Mouse (Mus musculus): Measurements from ENCODE around the gene 4930442H23Rik.
"Not testable (repeated sequence)": the region's sequence is repeated elsewhere in the genome, so short reads cannot be mapped to it uniquely, and the experiment has no call there.

4930442H23Rik gene

GRCm38 (mm10) chr10:81183805-81184204 is at the start of gene 4930442H23Rik:
Gene 4930442H23Rik, minus strand, starts transcription at chr10:81183849.
- DNase-seq (ENCODE audit: extremely low spot score) = no peak

- DNase-seq (ENCODE audit: extremely low spot score) = no peak
These were observed 49.6 kb upstream of the 4930442H23Rik start for GRCm38 (mm10) chr10:81233226-81233585.

- peak; percentile 90 for DNase-seq (ENCODE audit: extremely low spot score)
These were observed 49.1 kb upstream of the 4930442H23Rik start, which contains the start of gene Zfr2 for GRCm38 (mm10) chr10:81232580-81233225. Gene Zfr2, plus strand, starts transcription at chr10:81233155.

GRCm38 (mm10) chr10:81231436-81231835 is 47.8 kb upstream of the 4930442H23Rik start:
- DNase-seq (ENCODE audit: extremely low spot score) = no peak

- peak; percentile 34 for DNase-seq (ENCODE audit: extremely low spot score)
These were observed 47.0 kb upstream of the 4930442H23Rik start, which contains the start of gene Atcay for GRCm38 (mm10) chr10:81230438-81231332. Gene Atcay, minus strand, starts transcription at chr10:81230833.

- DNase-seq (ENCODE audit: extremely low spot score) = no peak
These were observed 46.2 kb upstream of the 4930442H23Rik start for GRCm38 (mm10) chr10:81229735-81230437.

- DNase-seq (ENCODE audit: extremely low spot score) = not testable (repeated sequence)
These were observed 40.1 kb upstream of the 4930442H23Rik start for GRCm38 (mm10) chr10:81223731-81224130.

GRCm38 (mm10) chr10:81221402-81222015 is 37.9 kb upstream of the 4930442H23Rik start:
- no peak for DNase-seq (ENCODE audit: extremely low spot score)

- DNase-seq (ENCODE audit: extremely low spot score) = peak; percentile 43
These were observed 34.3 kb upstream of the 4930442H23Rik start for GRCm38 (mm10) chr10:81217964-81218363.

GRCm38 (mm10) chr10:81217267-81217666 is 33.6 kb upstream of the 4930442H23Rik start:
- DNase-seq (ENCODE audit: extremely low spot score) = not testable (repeated sequence)

GRCm38 (mm10) chr10:81216810-81217209 is 33.2 kb upstream of the 4930442H23Rik start:
- DNase-seq (ENCODE audit: extremely low spot score) = no peak

- DNase-seq (ENCODE audit: extremely low spot score) = no peak
These were observed 32.6 kb upstream of the 4930442H23Rik start for GRCm38 (mm10) chr10:81216260-81216659.

GRCm38 (mm10) chr10:81210154-81210553 is 26.5 kb upstream of the 4930442H23Rik start:
- no peak for DNase-seq (ENCODE audit: extremely low spot score)

GRCm38 (mm10) chr10:81204137-81204536 is 20.5 kb upstream of the 4930442H23Rik start:
- no peak for DNase-seq (ENCODE audit: extremely low spot score)

GRCm38 (mm10) chr10:81202978-81203720 is 19.5 kb upstream of the 4930442H23Rik start:
- DNase-seq (ENCODE audit: extremely low spot score) = no peak

GRCm38 (mm10) chr10:81201807-81202758 is 18.4 kb upstream of the 4930442H23Rik start, which contains the start of gene Nmrk2:
Gene Nmrk2, minus strand, starts transcription at chr10:81202051.
- DNase-seq (ENCODE audit: extremely low spot score) = no peak

GRCm38 (mm10) chr10:81200605-81201287 is 17.1 kb upstream of the 4930442H23Rik start:
- no peak for DNase-seq (ENCODE audit: extremely low spot score)

- DNase-seq (ENCODE audit: extremely low spot score) = no peak
These were observed 16.5 kb upstream of the 4930442H23Rik start for GRCm38 (mm10) chr10:81200141-81200540.

- DNase-seq (ENCODE audit: extremely low spot score) = no peak
These were observed 15.3 kb upstream of the 4930442H23Rik start for GRCm38 (mm10) chr10:81198990-81199389.

Measured in embryo, embryonic 9.5 days (tissue).